Mouse (Mus musculus) midbrain, embryonic 10.5 days (tissue): ENCODE data around the gene Slc27a1. TPM values are rescaled to one million over a fixed set of nuclear protein-coding genes. Genes with fewer than 3 reads are reported as not detected.

ENCODE experiments used
- microRNA-seq: library from miRNA; unstranded; fragments of <30 nt; microRNA quantifications from one replicate; pipeline ENCODE4, GENCODE M21; 2017
- polyA plus RNA-seq: library from polyadenylated mRNA; unstranded; fragments of >200 nt; fragmentation: Nextera tagmentation; extraction: Ambion mirVana; gene quantifications from 2 replicates; pipeline ENCODE4 v1.2.1, GENCODE M21; 2016

Slc27a1 gene
- polyA plus RNA-seq, 1 experiment from 2014 or later, result 21.5 TPM

Small RNA genes within 50 kb of the gene (microRNA-seq; reads per million reads assigned to microRNA genes)
- gene Mir6769b, result not detected

Other genes starting within 250 kb of the Slc27a1 start
- gene Use1, start 202.0 kb upstream of the Slc27a1 start, polyA plus RNA-seq, result 68.5 and 74.3 TPM in 2 replicates
- 4.9 and 6.1 TPM in 2 replicates for gene Ocel1, start 197.6 kb upstream of the Slc27a1 start, polyA plus RNA-seq
- 74.7 and 110 TPM in 2 replicates for gene Nr2f6, start 186.9 kb upstream of the Slc27a1 start, polyA plus RNA-seq
- 5.0 and 6.3 TPM in 2 replicates for gene Ushbp1, start 173.1 kb upstream of the Slc27a1 start, polyA plus RNA-seq
- gene Babam1, start 172.0 kb upstream of the Slc27a1 start, polyA plus RNA-seq, result 112 TPM in 2 replicates
- 49.6 and 51.6 TPM in 2 replicates for gene Ankle1, start 162.9 kb upstream of the Slc27a1 start, polyA plus RNA-seq
- 75.0 and 78.3 TPM in 2 replicates for gene Abhd8, start 105.2 kb upstream of the Slc27a1 start, polyA plus RNA-seq
- 230 and 238 TPM in 2 replicates for gene Mrpl34, start 103.9 kb upstream of the Slc27a1 start, polyA plus RNA-seq
- 131 and 141 TPM in 2 replicates for gene Dda1, start 99.7 kb upstream of the Slc27a1 start, polyA plus RNA-seq
- gene Ano8, start 82.9 kb upstream of the Slc27a1 start, polyA plus RNA-seq, result 3.0 and 3.4 TPM in 2 replicates
- gene Gtpbp3, start 80.8 kb upstream of the Slc27a1 start, polyA plus RNA-seq, result 20.0 and 21.8 TPM in 2 replicates
- gene Plvap, start 57.1 kb upstream of the Slc27a1 start, polyA plus RNA-seq, result 39.4 and 45.2 TPM in 2 replicates
- 0.14 and 0.28 TPM in 2 replicates for gene Ccdc194, start 43.2 kb upstream of the Slc27a1 start, polyA plus RNA-seq
- gene Bst2, start 31.4 kb upstream of the Slc27a1 start, polyA plus RNA-seq, result 8.6 and 9.3 TPM in 2 replicates
- gene Mvb12a, start 26.0 kb upstream of the Slc27a1 start, polyA plus RNA-seq, result 62.1 and 62.9 TPM in 2 replicates
- gene Tmem221, start 10.0 kb upstream of the Slc27a1 start, polyA plus RNA-seq, result 0.14 TPM in 2 replicates
- gene Nxnl1, start 2.3 kb upstream of the Slc27a1 start, polyA plus RNA-seq, result not detected in 2 replicates
- gene Pgls, start 23.3 kb downstream of the Slc27a1 start, polyA plus RNA-seq, result 248 and 261 TPM in 2 replicates
- gene Fam129c, start 28.8 kb downstream of the Slc27a1 start, polyA plus RNA-seq, result 4.5 and 5.4 TPM in 2 replicates
- 51.2 and 52.8 TPM in 2 replicates for gene Colgalt1, start 42.1 kb downstream of the Slc27a1 start, polyA plus RNA-seq
- gene Unc13a, start 102.9 kb downstream of the Slc27a1 start, polyA plus RNA-seq, result 4.6 and 8.1 TPM in 2 replicates
- 2.8 and 3.7 TPM in 2 replicates for gene Jak3, start 107.4 kb downstream of the Slc27a1 start, polyA plus RNA-seq
- 0.30 and 0.37 TPM in 2 replicates for gene Insl3, start 120.3 kb downstream of the Slc27a1 start, polyA plus RNA-seq
- gene B3gnt3, start 132.9 kb downstream of the Slc27a1 start, polyA plus RNA-seq, result 0.67 and 0.89 TPM in 2 replicates
- gene Fcho1, start 156.8 kb downstream of the Slc27a1 start, polyA plus RNA-seq, result 17.7 and 25.4 TPM in 2 replicates